Mouse (Mus musculus): ENCODE measurements around the gene Zcchc14.

GRCm38 (mm10) chr8:121598892-121599291, 53.8 kb downstream of the Zcchc14 start:
- TF ChIP-seq ZNF384 (IDR thresholded peaks at IDR 0.05; ENCODE audit: low read depth, low read length) = no peak
- TF ChIP-seq HCFC1 (IDR thresholded peaks at IDR 0.05; ENCODE audit: borderline replicate concordance, insufficient read depth, low read length) = no peak
- no peak for TF ChIP-seq MAFK (IDR thresholded peaks at IDR 0.05; ENCODE audit: insufficient read depth, low read depth, low read length)

Measured in ES-E14 (cell line).